Mouse (Mus musculus) CH12.LX (cell line): Measurements from ENCODE around the gene Iqch. TPM values are rescaled to one million over a fixed set of nuclear protein-coding genes. Genes with fewer than 3 reads are reported as not detected.

Experiments
- DNase-seq: peaks from one replicate; pipeline ENCODE4 v3.0.0-alpha.2; 2013; ENCODE audit errors: extremely low read depth
- H3K27ac ChIP-seq: 2 replicates; pipeline ENCODE4 v1.5.1; 2012; ENCODE audit warnings: low read depth, mild to moderate bottlenecking, control low read depth, moderate library complexity; ENCODE audit not compliant: insufficient read depth
- H3K27me3 ChIP-seq: replicated peaks from 2 replicates; pipeline ENCODE3; 2012; ENCODE audit warnings: inconsistent platforms
- H3K36me3 ChIP-seq, 2 experiments: replicated peaks in 1 of 2; 2 replicates each; pipeline versions ENCODE3 to v1.6.1; 2012; ENCODE audit warnings: inconsistent platforms in 1 of 2, low read length in 1 of 2, mild to moderate bottlenecking in 1 of 2, mixed read lengths in 1 of 2, moderate library complexity in 1 of 2; ENCODE audit not compliant: control insufficient read depth in 1 of 2, insufficient read depth in 1 of 2
- H3K4me1 ChIP-seq, 2 experiments: 2 replicates each; pipeline ENCODE4 v1.6.1; 2012; ENCODE audit warnings: inconsistent platforms in 1 of 2, moderate library complexity in 1 of 2; ENCODE audit not compliant: insufficient read depth in 2 of 2, control insufficient read depth in 1 of 2
- H3K4me2 ChIP-seq: 2 replicates; pipeline ENCODE4 v1.6.1; 2012; ENCODE audit warnings: low read depth, mild to moderate bottlenecking, control low read depth; ENCODE audit not compliant: poor library complexity, insufficient read depth, severe bottlenecking
- H3K4me3 ChIP-seq, 3 experiments: fragments of 150-350 bp in 1 of 3; sonication (generic) in 1 of 3; replicated peaks in 1 of 3; 2 replicates each; pipeline versions ENCODE3 to v1.5.1; 2011 to 2012; ENCODE audit warnings: low read depth in 2 of 3, low read length in 2 of 3, mild to moderate bottlenecking in 2 of 3, moderate library complexity in 2 of 3, control low read depth in 1 of 3, improper control_type of control experiment in 1 of 3, inconsistent platforms in 1 of 3, mixed read lengths in 1 of 3; ENCODE audit not compliant: poor library complexity in 1 of 3
- H3K79me2 ChIP-seq: replicated peaks from 2 replicates; pipeline ENCODE4 v1.6.1; 2012; ENCODE audit warnings: mild to moderate bottlenecking, moderate library complexity; ENCODE audit not compliant: control insufficient read depth, poor library complexity, insufficient read depth, severe bottlenecking; ENCODE audit errors: extremely low read depth
- H3K9ac ChIP-seq: 2 replicates; pipeline ENCODE4 v1.6.1; 2012; ENCODE audit warnings: low read depth, mild to moderate bottlenecking, control low read depth, moderate library complexity; ENCODE audit not compliant: insufficient read depth
- H3K9me3 ChIP-seq: replicated peaks from 2 replicates; pipeline ENCODE3; 2012; ENCODE audit warnings: low read length, inconsistent platforms, mixed read lengths
- BHLHE40 ChIP-seq: IDR thresholded peaks from 2 replicates; pipeline ENCODE4 v1.6.1; 2011; ENCODE audit warnings: mild to moderate bottlenecking, low read depth, low read length, improper control_type of control experiment
- CHD2 ChIP-seq: IDR thresholded peaks from 2 replicates; pipeline ENCODE4 v1.6.1; 2011; ENCODE audit warnings: low read length, improper control_type of control experiment
- CTCF ChIP-seq, 2 experiments: IDR thresholded peaks in 1 of 2; conservative IDR thresholded peaks in 1 of 2; 2 replicates each; pipeline ENCODE4 v1.5.1; 2011 to 2012; ENCODE audit warnings: low read depth in 2 of 2, low read length in 2 of 2, improper control_type of control experiment in 1 of 2, inconsistent platforms in 1 of 2, mild to moderate bottlenecking in 1 of 2, moderate library complexity in 1 of 2
- EP300 ChIP-seq: IDR thresholded peaks from 2 replicates; pipeline ENCODE4 v1.6.1; 2011; ENCODE audit warnings: low read length, improper control_type of control experiment
- GABPA ChIP-seq: IDR thresholded peaks from 2 replicates; pipeline ENCODE4 v1.6.1; 2012; ENCODE audit warnings: low read depth, low read length, improper control_type of control experiment, inconsistent platforms; ENCODE audit not compliant: insufficient replicate concordance
- JUN ChIP-seq: IDR thresholded peaks from 2 replicates; pipeline ENCODE4 v1.6.1; 2011; ENCODE audit warnings: low read depth, mild to moderate bottlenecking, low read length, improper control_type of control experiment, moderate library complexity; ENCODE audit not compliant: insufficient read depth
- JUND ChIP-seq: conservative IDR thresholded peaks from 2 replicates; pipeline ENCODE4 v1.6.1; 2011; ENCODE audit warnings: low read depth, low read length, improper control_type of control experiment
- MAFK ChIP-seq: IDR thresholded peaks from 2 replicates; pipeline ENCODE4 v1.6.1; 2011; ENCODE audit warnings: low read length, improper control_type of control experiment; ENCODE audit not compliant: insufficient replicate concordance
- MAX ChIP-seq: IDR thresholded peaks from 2 replicates; pipeline ENCODE4 v1.6.1; 2011; ENCODE audit warnings: low read length, improper control_type of control experiment
- MAZ ChIP-seq: IDR thresholded peaks from 2 replicates; pipeline ENCODE4 v1.6.1; 2012; ENCODE audit warnings: low read depth, mild to moderate bottlenecking, inconsistent platforms, low read length, improper control_type of control experiment, moderate library complexity
- MXI1 ChIP-seq: IDR thresholded peaks from 2 replicates; pipeline ENCODE4 v1.6.1; 2011; ENCODE audit warnings: mild to moderate bottlenecking, low read depth, low read length, improper control_type of control experiment
- MYC ChIP-seq: IDR thresholded peaks from 2 replicates; pipeline ENCODE4 v1.6.1; 2011; ENCODE audit warnings: low read depth, mild to moderate bottlenecking, improper control_type of control experiment, low read length
- NELFE ChIP-seq: IDR thresholded peaks from 2 replicates; pipeline ENCODE4 v1.6.1; 2011; ENCODE audit warnings: low read depth, low read length, improper control_type of control experiment
- NRF1 ChIP-seq: IDR thresholded peaks from 2 replicates; pipeline ENCODE4 v1.6.1; 2014; ENCODE audit warnings: low read depth, mild to moderate bottlenecking, inconsistent platforms, low read length, improper control_type of control experiment, moderate library complexity
- PAX5 ChIP-seq: IDR thresholded peaks from 2 replicates; pipeline ENCODE4 v1.6.1; 2012; ENCODE audit warnings: low read length, inconsistent platforms, mixed read lengths
- RAD21 ChIP-seq: IDR thresholded peaks from 2 replicates; pipeline ENCODE4 v1.6.1; 2011; ENCODE audit warnings: low read depth, mild to moderate bottlenecking, low read length, improper control_type of control experiment, moderate library complexity
- RCOR1 ChIP-seq: conservative IDR thresholded peaks from 2 replicates; pipeline ENCODE4 v1.6.1; 2012; ENCODE audit warnings: low read depth, mild to moderate bottlenecking, inconsistent platforms, low read length, improper control_type of control experiment
- USF1 ChIP-seq: IDR thresholded peaks from 2 replicates; pipeline ENCODE4 v1.6.1; 2014; ENCODE audit warnings: low read depth, mild to moderate bottlenecking, inconsistent platforms, low read length, improper control_type of control experiment
- USF2 ChIP-seq: conservative IDR thresholded peaks from 2 replicates; pipeline ENCODE4 v1.6.1; 2011; ENCODE audit warnings: low read depth, low read length, improper control_type of control experiment
- ZKSCAN1 ChIP-seq: IDR thresholded peaks from 2 replicates; pipeline ENCODE4 v1.6.1; 2012; ENCODE audit warnings: low read depth, inconsistent platforms, low read length, improper control_type of control experiment, borderline replicate concordance
- ZNF384 ChIP-seq: IDR thresholded peaks from 2 replicates; pipeline ENCODE4 v1.6.1; 2012; ENCODE audit warnings: low read depth, low read length, improper control_type of control experiment, inconsistent platforms
- dilution Hi-C: fragments of 300-500 bp; cut with MboI; formaldehyde crosslinking; loops from 2 replicates; pipeline ENCODE4 v1.14.3; 2020; ENCODE audit warnings: low sequenced_read_pairs; ENCODE audit not compliant: extremely low pct_unique_long_range_greater_than_20kb, extremely low pct_ligation_motif_present
- in situ Hi-C: fragments of 300-500 bp; cut with MboI; formaldehyde crosslinking; loops from 3 replicates; pipeline ENCODE4 v1.14.3; 2019; ENCODE audit warnings: low sequenced_read_pairs, low pct_ligation_motif_present, low pct_unique_long_range_greater_than_20kb, mixed read lengths
- polyA plus RNA-seq: library from polyadenylated mRNA; unstranded; fragments of >175 nt; gene quantifications from 2 replicates; pipeline ENCODE4 v1.2.1, GENCODE M21; 2012; ENCODE audit warnings: low read depth; ENCODE audit not compliant: insufficient read length
- total RNA-seq, 2 experiments: library from RNA; depleted of rRNA; stranded (reverse); fragments of 300-350 nt in 1 of 2; fragments of >200 nt in 1 of 2; gene quantifications; 2 replicates each; pipeline ENCODE4 v1.2.3; 2012 to 2014

The Iqch gene
- total and polyA plus RNA-seq, 3 experiments: 0.04 to 0.21 (median 0.15) TPM

GRCm38 (mm10) chr9:63443695-63444094, 158.6 kb downstream of the Iqch start:
- H3K9ac ChIP-seq: no peak overlapping the region
- no peak for DNase-seq
- H3K79me2 ChIP-seq: no peaks in the 10 kb centered on the region
- no peaks in the 10 kb centered on the region for H3K27me3 ChIP-seq
- dilution Hi-C loops (no loop called here), in situ Hi-C loops (no loop called here)
- no peak for TF ChIP-seq EP300
- TF ChIP-seq NELFE: no peak
- TF ChIP-seq MAX: no peak
- TF ChIP-seq CTCF (conservative IDR thresholded peaks at IDR 0.05 in 1 of 2, IDR thresholded peaks at IDR 0.05 in 1 of 2; ENCODE audit: low read depth in 2 of 2, low read length in 2 of 2): no peak
- TF ChIP-seq MAZ: no peak
- no peak for TF ChIP-seq CHD2
- no peak for TF ChIP-seq NRF1
- TF ChIP-seq MYC: no peak
- TF ChIP-seq ZNF384: no peak
- TF ChIP-seq GABPA: no peak
- TF ChIP-seq JUN: no peak
- no peak for TF ChIP-seq BHLHE40
- no peak for TF ChIP-seq RCOR1
- TF ChIP-seq RAD21: no peak
- TF ChIP-seq MXI1: no peak
- H3K9me3 ChIP-seq: no peaks in the 10 kb centered on the region
- no peak overlapping the region for H3K27ac ChIP-seq
- H3K4me2 ChIP-seq: no peak overlapping the region
- H3K4me1 ChIP-seq: no peaks in the 10 kb centered on the region
- no peaks in the 10 kb centered on the region for H3K36me3 ChIP-seq
- H3K4me3 ChIP-seq: no peak overlapping the region

- no peaks in the 10 kb centered on the region for H3K36me3 ChIP-seq
- no peaks in the 10 kb centered on the region for H3K9me3 ChIP-seq
- no peak overlapping the region for H3K27ac ChIP-seq
- no peaks in the 10 kb centered on the region for H3K79me2 ChIP-seq
- dilution Hi-C loops: no loop called here
- H3K4me2 ChIP-seq: no peak overlapping the region
- H3K27me3 ChIP-seq: no peaks in the 10 kb centered on the region
- DNase-seq: no peak
- TF ChIP-seq RAD21: no peak
- no peak for TF ChIP-seq ZKSCAN1
- TF ChIP-seq JUND: no peak
- TF ChIP-seq NELFE: no peak
- TF ChIP-seq BHLHE40: no peak
- no peak for TF ChIP-seq MYC
- no peak for TF ChIP-seq USF1
- no peak for TF ChIP-seq EP300
- TF ChIP-seq CHD2: no peak
- no peak for TF ChIP-seq PAX5
- TF ChIP-seq USF2: no peak
- no peak for TF ChIP-seq MAFK
- TF ChIP-seq NRF1: no peak
- H3K4me3 ChIP-seq: no peak overlapping the region
- in situ Hi-C loops: no loop called here
- H3K9ac ChIP-seq: no peak overlapping the region
- H3K4me1 ChIP-seq: no peaks in the 10 kb centered on the region
Measured at GRCm38 (mm10) chr9:63430652-63431051, 171.6 kb downstream of the Iqch start.
